ENCODE assay signal across 8 mouse cellular contexts in the genomic region with DNA sequence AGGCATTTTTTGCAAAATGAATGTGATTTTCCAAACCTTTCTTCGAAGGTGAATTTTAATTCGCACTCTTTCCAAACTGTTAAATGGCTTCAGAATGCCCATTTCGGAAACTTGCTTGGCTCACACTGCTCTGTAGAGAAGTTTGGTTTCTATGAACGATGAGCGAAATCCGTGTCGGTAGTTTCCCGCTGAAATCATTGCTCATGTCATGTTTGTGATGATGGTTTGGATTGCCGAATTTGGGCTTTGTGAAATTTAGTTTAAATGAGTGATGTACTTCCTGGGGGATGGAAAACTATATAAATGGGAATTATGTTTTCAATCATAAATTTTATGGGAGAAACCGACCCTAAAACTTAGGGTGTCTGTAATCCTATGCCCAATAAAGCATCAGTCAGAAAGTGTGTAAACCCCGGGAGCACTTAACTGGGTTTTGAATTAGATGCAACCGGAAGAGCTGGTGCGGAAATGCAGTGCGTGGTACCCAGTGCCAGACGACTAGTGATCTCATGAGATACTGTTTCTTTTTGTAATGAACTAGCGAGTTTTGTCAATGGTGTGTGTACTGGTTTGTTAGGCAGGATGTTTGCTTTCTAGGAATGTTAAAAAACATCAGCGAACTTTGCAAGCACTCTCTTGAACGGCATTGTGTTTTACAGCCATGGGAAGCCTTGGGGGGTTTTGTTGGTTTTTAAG. TPM values are rescaled to one million over a fixed set of nuclear protein-coding genes. Genes with fewer than 3 reads are reported as not detected.
DNase-seq lines count a peak whose midpoint lies in the region; ATAC-seq and TF ChIP-seq lines count a peak whose summit lies in the region.

No protein-coding gene starts in this region.

- peak overlapping the region; percentile 92 for H3K4me3 ChIP-seq in kidney, embryonic 14.5 days (ENCODE audit: low read length)
- peak overlapping the region; percentile 14 for H3K4me3 ChIP-seq in bone marrow, adult 2 months (replicated peaks; ENCODE audit: control insufficient read depth, low read depth, low read length)
- peak overlapping the region; percentile 92 for H3K4me3 ChIP-seq in hindbrain, embryonic 12.5 days
- peak overlapping the region; percentile 97 for H3K4me3 ChIP-seq in midbrain, embryonic 12.5 days

- H3K27ac ChIP-seq in kidney, embryonic 14.5 days (ENCODE audit: low read depth, low read length), result peak overlapping the region; percentile 100; the same call in 1 of the 2 replicates
- H3K27ac ChIP-seq in bone marrow, adult 2 months (ENCODE audit: control insufficient read depth, insufficient read depth, low read depth, low read length, poor library complexity), result no peak overlapping the region
- H3K27ac ChIP-seq in hindbrain, embryonic 12.5 days, result peak overlapping the region; percentile 100
- H3K27ac ChIP-seq in midbrain, embryonic 12.5 days (replicated peaks), result peak overlapping the region; percentile 100

- H3K4me1 ChIP-seq in kidney, embryonic 14.5 days (ENCODE audit: control insufficient read depth, insufficient read depth, low read length), result peaks cover 18% of the 10 kb centered on the region
- no peaks in the 10 kb centered on the region for H3K4me1 ChIP-seq in bone marrow, adult 2 months (ENCODE audit: control insufficient read depth, insufficient read depth, low read length)
- peaks cover 20% of the 10 kb centered on the region for H3K4me1 ChIP-seq in hindbrain, embryonic 12.5 days
- peaks cover 25% of the 10 kb centered on the region for H3K4me1 ChIP-seq in midbrain, embryonic 12.5 days

- ATAC-seq in kidney, embryonic 14.5 days (ENCODE audit: low FRiP score, low TSS enrichment), result no peak
- no peak for ATAC-seq in hindbrain, embryonic 12.5 days (ENCODE audit: low FRiP score)
- no peak for ATAC-seq in midbrain, embryonic 12.5 days (ENCODE audit: low FRiP score, low read depth)

- no peak for DNase-seq in kidney, postnatal 10 days
- no peak for DNase-seq in frontal cortex, postnatal 14 days (ENCODE audit: low spot score in 2 of 2)
- DNase-seq in testis, postnatal 10 days (ENCODE audit: low spot score), result no peak
- DNase-seq in layer of hippocampus, adult 9-11 months, result no peak

- TF ChIP-seq CTCF in bone marrow, adult 2 months (IDR thresholded peaks at IDR 0.05; ENCODE audit: control insufficient read depth, insufficient read depth, low read length), result no peak

- peak overlapping the region; percentile 68 for H3K4me2 ChIP-seq in kidney, embryonic 14.5 days (replicated peaks; ENCODE audit: low read depth, low read length)
- peak overlapping the region; percentile 79 for H3K4me2 ChIP-seq in hindbrain, embryonic 12.5 days (replicated peaks)
- peak overlapping the region; percentile 77 for H3K4me2 ChIP-seq in midbrain, embryonic 12.5 days (replicated peaks)

- H3K36me3 ChIP-seq in kidney, embryonic 14.5 days (ENCODE audit: control insufficient read depth, insufficient read depth, low read length), result peaks cover 33% of the 10 kb centered on the region
- H3K36me3 ChIP-seq in hindbrain, embryonic 12.5 days, result peaks cover 30% of the 10 kb centered on the region
- peaks cover 36% of the 10 kb centered on the region for H3K36me3 ChIP-seq in midbrain, embryonic 12.5 days

- no peaks in the 10 kb centered on the region for H3K27me3 ChIP-seq in kidney, embryonic 14.5 days (ENCODE audit: control insufficient read depth, insufficient read depth, low read length)
- H3K27me3 ChIP-seq in hindbrain, embryonic 12.5 days, result no peaks in the 10 kb centered on the region
- H3K27me3 ChIP-seq in midbrain, embryonic 12.5 days, result 0 out of 2 replicates have a peak, but pooled peaks cover under 1% of the 10 kb centered on the region

- WGBS in kidney, embryonic 14.5 days, result under 1% methylated on average over 18 of the region's 18 CpGs
- 2% methylated on average over 18 of the region's 18 CpGs for WGBS in bone marrow, adult 2 months
- 2% methylated on average over 18 of the region's 18 CpGs for WGBS in hindbrain, embryonic 12.5 days
- WGBS in midbrain, embryonic 12.5 days, result 2% methylated on average over 18 of the region's 18 CpGs

- H3K9ac ChIP-seq in kidney, embryonic 14.5 days (ENCODE audit: low read depth, low read length), result peak overlapping the region; percentile 99
- peak overlapping the region; percentile 99 for H3K9ac ChIP-seq in hindbrain, embryonic 12.5 days
- H3K9ac ChIP-seq in midbrain, embryonic 12.5 days (replicated peaks), result peak overlapping the region; percentile 98

- TF ChIP-seq POLR2A in bone marrow, adult 2 months (IDR thresholded peaks at IDR 0.05; ENCODE audit: borderline replicate concordance, control insufficient read depth, low read depth, low read length), result no peak

- no peaks in the 10 kb centered on the region for H3K9me3 ChIP-seq in kidney, embryonic 14.5 days (ENCODE audit: control insufficient read depth, low read length)
- H3K9me3 ChIP-seq in hindbrain, embryonic 12.5 days (replicated peaks), result no peaks in the 10 kb centered on the region
- no peaks in the 10 kb centered on the region for H3K9me3 ChIP-seq in midbrain, embryonic 12.5 days

RNA-seq across cellular contexts. Expression of a gene that starts 1.8 kb away (rescaled TPM):
- 47.3 and 122 TPM in 2 replicates for polyA plus RNA-seq in kidney, embryonic 14.5 days (2014; fragmentation: Nextera tagmentation; extraction: Ambion mirVana)
- 15.7 and 17.7 TPM in 2 replicates for polyA plus RNA-seq in bone marrow, adult 2 months (2011; ENCODE audit: insufficient read depth, insufficient read length, low replicate concordance, missing spikeins)
- polyA plus RNA-seq in hindbrain, embryonic 12.5 days (2016; fragmentation: Nextera tagmentation; extraction: Ambion mirVana), result 109 and 111 TPM in 2 replicates
- 124 and 132 TPM in 2 replicates for polyA plus RNA-seq in midbrain, embryonic 12.5 days (2016; fragmentation: Nextera tagmentation; extraction: Ambion mirVana)

RNA-seq across cellular contexts. Expression of a gene that starts 35.7 kb away (rescaled TPM):
- polyA plus RNA-seq in kidney, embryonic 14.5 days (2014; fragmentation: Nextera tagmentation; extraction: Ambion mirVana), result 36.8 and 43.4 TPM in 2 replicates
- polyA plus RNA-seq in bone marrow, adult 2 months (2011; ENCODE audit: insufficient read depth, insufficient read length, low replicate concordance, missing spikeins), result 19.6 and 44.1 TPM in 2 replicates
- 51.4 and 57.6 TPM in 2 replicates for polyA plus RNA-seq in hindbrain, embryonic 12.5 days (2016; fragmentation: Nextera tagmentation; extraction: Ambion mirVana)
- polyA plus RNA-seq in midbrain, embryonic 12.5 days (2016; fragmentation: Nextera tagmentation; extraction: Ambion mirVana), result 41.9 and 42.0 TPM in 2 replicates

Comparison
In these comparisons a context has a peak if more than half of its experiments do, and no peak if none do; other contexts are left out.
1. H3K4me3 ChIP-seq: peak in every context shown above with its lines; median percentile 97 in midbrain, embryonic 12.5 days; 92 in kidney, embryonic 14.5 days; 92 in hindbrain, embryonic 12.5 days; 14 in bone marrow, adult 2 months.